Mouse (Mus musculus) liver, embryonic 11.5 days (tissue): ENCODE data around the gene Fam110a. TPM values are rescaled to one million over a fixed set of nuclear protein-coding genes. Genes with fewer than 3 reads are reported as not detected.
A peak's percentile ranks its signal among the peaks of the same experiment; 100 is the strongest.

Experiments used
- ATAC-seq: fragments of 200-750 bp; cut with Nextera tagmentation; replicated peaks from 2 replicates; pipeline ENCODE4 v1.8.0; 2017; ENCODE audit warnings: moderate number of reproducible peaks, mild to moderate bottlenecking, moderate TSS enrichment, moderate library complexity; ENCODE audit not compliant: low FRiP score
- DNase-seq: peaks from one replicate; pipeline ENCODE4 v3.0.0-alpha.2; 2017; ENCODE audit warnings: low spot score
- H3K27ac ChIP-seq: fragments of 300-500 bp; sonication (generic); 2 replicates; pipeline ENCODE4 v1.5.1; 2014; ENCODE audit warnings: mild to moderate bottlenecking, low read depth, low read length, control low read depth
- H3K27me3 ChIP-seq: fragments of 300-500 bp; sonication (generic); replicated peaks from 2 replicates; pipeline ENCODE4 v1.6.1; 2014; ENCODE audit warnings: low read length, mixed read lengths; ENCODE audit not compliant: control insufficient read depth, insufficient read depth
- H3K36me3 ChIP-seq: fragments of 300-500 bp; sonication (generic); 2 replicates; pipeline ENCODE4 v1.6.1; 2014; ENCODE audit warnings: mild to moderate bottlenecking, low read length, moderate library complexity, mixed read lengths; ENCODE audit not compliant: control insufficient read depth, insufficient read depth
- H3K4me1 ChIP-seq: fragments of 300-500 bp; sonication (generic); replicated peaks from 2 replicates; pipeline ENCODE4 v1.6.1; 2014; ENCODE audit warnings: low read length, mixed read lengths; ENCODE audit not compliant: control insufficient read depth, insufficient read depth
- H3K4me2 ChIP-seq: fragments of 300-500 bp; sonication (generic); 2 replicates; pipeline ENCODE4 v1.6.1; 2014; ENCODE audit warnings: mild to moderate bottlenecking, control low read depth, moderate library complexity
- H3K4me3 ChIP-seq: fragments of 300-500 bp; sonication (generic); 2 replicates; pipeline ENCODE4 v1.5.1; 2014; ENCODE audit warnings: low read depth, low read length, control low read depth
- H3K9ac ChIP-seq: fragments of 300-500 bp; sonication (generic); 2 replicates; pipeline ENCODE4 v1.6.1; 2014; ENCODE audit warnings: low read depth, low read length, control low read depth
- H3K9me3 ChIP-seq: fragments of 300-500 bp; sonication (generic); 2 replicates; pipeline ENCODE4 v1.6.1; 2016; ENCODE audit warnings: low read length, inconsistent platforms, mixed read lengths; ENCODE audit not compliant: control insufficient read depth
- WGBS: fragments of 180-500 bp; shearing (Covaris S2); extraction: QIAGEN DNeasy Blood & Tissue Kit; methylation state at CpG from one replicate; pipeline ENCODE4 v1.1.7; 2014; 5-methylcytosine and 5-hydroxymethylcytosine counted together
- polyA plus RNA-seq: library from polyadenylated mRNA; unstranded; fragments of >200 nt; fragmentation: Nextera tagmentation; extraction: Ambion mirVana; gene quantifications from 2 replicates; pipeline ENCODE4 v1.2.1, GENCODE M21; 2014

Fam110a gene
- 15.0 and 17.0 TPM in 2 replicates for polyA plus RNA-seq

- Histone ChIP-seq H3K4me1 (peaks cover 16% of the 10 kb centered on the region), H3K27me3 (no peaks in the 10 kb centered on the region), H3K4me2 (peak within 1 kb of the TSS; percentile 83), H3K4me3 (peak within 1 kb of the TSS; percentile 70), H3K36me3 (no peaks in the 10 kb centered on the region), H3K9ac (peak within 1 kb of the TSS; percentile 88), H3K9me3 (no peaks in the 10 kb centered on the region), H3K27ac (peak within 1 kb of the TSS; percentile 36; the same call in 1 of the 2 replicates)
- DNase-seq: peak; percentile 87
- WGBS: under 1% methylated on average over 46 of the region's 46 CpGs
- ATAC-seq: peak; percentile 83
These were observed at the start of gene Fam110a for GRCm38 (mm10) chr2:151979470-151980354. TSS of gene Fam110a (minus strand) at chr2:151980219.

- Histone ChIP-seq H3K4me1 (0 out of 2 replicates have a peak, but pooled peaks cover 3% of the 10 kb centered on the region), H3K36me3 (no peaks in the 10 kb centered on the region), H3K27me3 (peaks cover 47% of the 10 kb centered on the region), H3K4me3 (peak overlapping the region; percentile 59), H3K4me2 (peak overlapping the region; percentile 88), H3K9me3 (no peaks in the 10 kb centered on the region), H3K27ac (no peak overlapping the region), H3K9ac (peak overlapping the region; percentile 17; the same call in 1 of the 2 replicates)
- DNase-seq (peak; percentile 90), ATAC-seq (peak; percentile 90)
- WGBS: under 1% methylated on average over 52 of the region's 54 CpGs
These were observed 49.4 kb upstream of the Fam110a start for GRCm38 (mm10) chr2:152029252-152030082.

- Histone ChIP-seq H3K4me3 (no peak overlapping the region), H3K9ac (no peak overlapping the region), H3K27ac (no peak overlapping the region), H3K27me3 (peaks cover 17% of the 10 kb centered on the region), H3K36me3 (no peaks in the 10 kb centered on the region), H3K9me3 (no peaks in the 10 kb centered on the region), H3K4me2 (no peak overlapping the region), H3K4me1 (0 out of 2 replicates have a peak, but pooled peaks cover 3% of the 10 kb centered on the region)
- WGBS: 58% methylated on average over 11 of the region's 11 CpGs
- DNase-seq: no peak
- ATAC-seq: no peak
These were observed 44.9 kb upstream of the Fam110a start for GRCm38 (mm10) chr2:152024883-152025422.

- no peaks in the 10 kb centered on the region for H3K36me3 ChIP-seq
- no peak overlapping the region for H3K27ac ChIP-seq
- no peak for DNase-seq
- 0 out of 2 replicates have a peak, but pooled peaks cover 3% of the 10 kb centered on the region for H3K27me3 ChIP-seq
- H3K9me3 ChIP-seq: no peaks in the 10 kb centered on the region
- H3K4me2 ChIP-seq: no peak overlapping the region
- H3K4me1 ChIP-seq: no peaks in the 10 kb centered on the region
- H3K9ac ChIP-seq: no peak overlapping the region
- H3K4me3 ChIP-seq: no peak overlapping the region
- no peak for ATAC-seq
These were observed 42.0 kb upstream of the Fam110a start for GRCm38 (mm10) chr2:152022022-152022421.

- no peak for ATAC-seq
- Histone ChIP-seq H3K27ac (no peak overlapping the region), H3K4me3 (no peak overlapping the region), H3K4me1 (no peaks in the 10 kb centered on the region), H3K27me3 (no peaks in the 10 kb centered on the region), H3K9ac (no peak overlapping the region), H3K4me2 (no peak overlapping the region), H3K9me3 (no peaks in the 10 kb centered on the region), H3K36me3 (no peaks in the 10 kb centered on the region)
- no peak for DNase-seq
- WGBS: 27% methylated on average over 6 of the region's 6 CpGs
These were observed 40.2 kb upstream of the Fam110a start for GRCm38 (mm10) chr2:152020255-152020654.

GRCm38 (mm10) chr2:152016666-152017065, 36.6 kb upstream of the Fam110a start:
- H3K4me1 ChIP-seq: no peaks in the 10 kb centered on the region
- no peaks in the 10 kb centered on the region for H3K9me3 ChIP-seq
- ATAC-seq: no peak
- no peak overlapping the region for H3K27ac ChIP-seq
- no peak for DNase-seq
- H3K4me2 ChIP-seq: no peak overlapping the region
- 80% methylated on average over 9 of the region's 9 CpGs for WGBS
- H3K27me3 ChIP-seq: no peaks in the 10 kb centered on the region
- H3K4me3 ChIP-seq: no peak overlapping the region
- H3K36me3 ChIP-seq: no peaks in the 10 kb centered on the region
- no peak overlapping the region for H3K9ac ChIP-seq

GRCm38 (mm10) chr2:152015997-152016396, 36.0 kb upstream of the Fam110a start:
- H3K36me3 ChIP-seq: no peaks in the 10 kb centered on the region
- no peaks in the 10 kb centered on the region for H3K27me3 ChIP-seq
- ATAC-seq (no peak), DNase-seq (no peak)
- no peak overlapping the region for H3K9ac ChIP-seq
- no peak overlapping the region for H3K4me2 ChIP-seq
- H3K4me3 ChIP-seq: no peak overlapping the region
- H3K9me3 ChIP-seq: no peaks in the 10 kb centered on the region
- H3K4me1 ChIP-seq: no peaks in the 10 kb centered on the region
- no peak overlapping the region for H3K27ac ChIP-seq
- whole genome bisulfite sequencing: 41% methylated on average over 4 of the region's 4 CpGs

- ATAC-seq (no peak), DNase-seq (no peak)
- no peak overlapping the region for H3K27ac ChIP-seq
- H3K4me1 ChIP-seq: no peaks in the 10 kb centered on the region
- H3K36me3 ChIP-seq: no peaks in the 10 kb centered on the region
- 49% methylated on average over 2 of the region's 2 CpGs for whole genome bisulfite sequencing
- no peak overlapping the region for H3K4me2 ChIP-seq
- no peaks in the 10 kb centered on the region for H3K9me3 ChIP-seq
- H3K27me3 ChIP-seq: no peaks in the 10 kb centered on the region
- no peak overlapping the region for H3K4me3 ChIP-seq
- no peak overlapping the region for H3K9ac ChIP-seq
These were observed 32.7 kb upstream of the Fam110a start for GRCm38 (mm10) chr2:152012701-152013100.
